Mouse (Mus musculus) bone marrow, adult 2 months (tissue): ENCODE measurements around the gene Angptl7.

Source experiments
- CTCF ChIP-seq: fragments of 200-500 bp; IDR thresholded peaks from 2 replicates; pipeline ENCODE4 v1.5.1; 2011; ENCODE audit warnings: low read length, control low read depth; ENCODE audit not compliant: control insufficient read depth, insufficient read depth
- POLR2A ChIP-seq: fragments of 200-500 bp; IDR thresholded peaks from 2 replicates; pipeline ENCODE4 v1.6.1; 2011; ENCODE audit warnings: low read depth, mild to moderate bottlenecking, control low read depth, low read length, borderline replicate concordance; ENCODE audit not compliant: control insufficient read depth

DNA sequence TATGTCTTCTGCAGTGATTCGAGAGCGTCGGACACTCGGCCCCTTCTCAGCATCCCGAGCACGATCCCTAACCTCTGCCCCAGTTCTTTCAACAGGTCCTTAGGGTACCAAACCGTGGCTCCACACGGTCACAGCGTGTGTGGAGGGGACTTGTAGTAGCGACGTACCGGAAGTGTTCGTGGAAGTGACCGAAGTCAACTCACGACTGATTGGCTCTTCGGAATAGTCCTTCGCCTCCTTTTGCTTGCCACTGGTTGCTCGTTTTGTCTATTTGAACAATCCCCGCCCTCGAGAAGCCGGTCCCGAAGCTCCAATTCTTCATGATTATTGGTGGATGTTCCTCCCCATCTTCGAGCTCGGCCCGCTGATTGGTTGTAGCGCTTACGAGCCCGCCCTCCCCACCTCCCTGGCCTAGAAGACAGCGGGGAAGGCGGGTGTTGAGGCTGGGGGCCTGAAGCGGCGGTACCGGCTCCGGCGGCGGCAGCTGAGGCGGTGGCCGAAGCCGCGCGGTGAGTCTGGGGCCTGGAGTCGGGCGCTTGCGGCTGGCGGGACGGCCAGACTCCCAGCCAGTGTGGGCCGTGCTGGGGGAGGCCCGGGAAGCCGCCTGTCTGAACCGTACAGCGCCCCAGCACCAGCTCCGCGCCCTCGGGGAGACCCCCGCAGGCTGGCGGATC lies 51.9 kb downstream of the Angptl7 start, which contains the start of gene Mtor:
- TF ChIP-seq CTCF (no peak), POLR2A (peak; percentile 54; the same call in 1 of the 2 replicates)
